Mouse (Mus musculus) heart, adult 2 months (tissue): ENCODE results near the gene Gm49403. TPM values are rescaled to one million over a fixed set of nuclear protein-coding genes. Genes with fewer than 3 reads are reported as not detected.
A peak's percentile ranks its signal among the peaks of the same experiment; 100 is the strongest.

Source experiments
- DNase-seq, 2 experiments: peaks; one replicate each; pipeline ENCODE4 v3.0.0; 2021
- H3K27ac ChIP-seq: fragments of 200-600 bp; 2 replicates; pipeline ENCODE4 v1.8.1; 2022
- H3K27me3 ChIP-seq: fragments of 200-500 bp; 2 replicates; pipeline ENCODE4 v1.6.1; 2012; ENCODE audit warnings: mild to moderate bottlenecking, low read length, inconsistent platforms, mixed read lengths; ENCODE audit not compliant: control insufficient read depth, insufficient read depth
- H3K36me3 ChIP-seq: fragments of 200-500 bp; 2 replicates; pipeline ENCODE4 v1.6.1; 2012; ENCODE audit warnings: low read length, inconsistent platforms; ENCODE audit not compliant: control insufficient read depth, insufficient read depth
- H3K4me1 ChIP-seq: fragments of 200-500 bp; 2 replicates; pipeline ENCODE4 v1.6.1; 2011; ENCODE audit warnings: low read length; ENCODE audit not compliant: control insufficient read depth, insufficient read depth
- H3K4me3 ChIP-seq: fragments of 200-600 bp; 2 replicates; pipeline ENCODE4 v1.8.1; 2022
- H3K79me2 ChIP-seq: fragments of 200-500 bp; replicated peaks from 2 replicates; pipeline ENCODE4 v1.6.1; 2012; ENCODE audit warnings: mild to moderate bottlenecking, inconsistent platforms, low read length, moderate library complexity, mixed read lengths; ENCODE audit not compliant: control insufficient read depth, insufficient read depth
- H3K9ac ChIP-seq: fragments of 200-500 bp; 2 replicates; pipeline ENCODE4 v1.6.1; 2012; ENCODE audit warnings: low read depth, mild to moderate bottlenecking, control low read depth, inconsistent platforms, low read length, mixed read lengths
- CTCF ChIP-seq: fragments of 200-600 bp; IDR thresholded peaks from 2 replicates; pipeline ENCODE4 v1.8.1; 2022; ENCODE audit warnings: antibody characterized with exemption, mild to moderate bottlenecking, moderate library complexity
- EP300 ChIP-seq: fragments of 200-500 bp; IDR thresholded peaks from 2 replicates; pipeline ENCODE4 v1.6.1; 2011; ENCODE audit warnings: low read depth, low read length, control low read depth; ENCODE audit not compliant: insufficient read depth
- POLR2A ChIP-seq: fragments of 200-500 bp; IDR thresholded peaks from 2 replicates; pipeline ENCODE4 v1.6.1; 2011; ENCODE audit warnings: mild to moderate bottlenecking, low read depth, low read length, control low read depth; ENCODE audit not compliant: insufficient read depth
- WGBS: fragments of 180-500 bp; shearing (Covaris S2); methylation state at CpG from one replicate; pipeline ENCODE4 v1.1.7; 2018; 5-methylcytosine and 5-hydroxymethylcytosine counted together
- intact Hi-C: fragments of 180-260 bp; cut with DNase I; formaldehyde crosslinking; loops from one replicate; pipeline ENCODE4 v1.15.1; 2025
- polyA plus RNA-seq: library from polyadenylated mRNA; depleted of rRNA; stranded (reverse); fragments of >200 nt; gene quantifications from 2 replicates; pipeline ENCODE4 v1.2.3, GENCODE M21; 2012
- total RNA-seq, 2 experiments: library from RNA; stranded (reverse); gene quantifications; 2 replicates each; pipeline ENCODE4 v1.2.3; 2021

Gene Gm49403
- total and polyA plus RNA-seq, 3 experiments, result not detected

- Histone ChIP-seq H3K36me3 (peaks cover 8% of the 10 kb centered on the region), H3K79me2 (0 out of 2 replicates have a peak, but pooled peaks cover 1% of the 10 kb centered on the region), H3K9ac (no peak overlapping the region), H3K4me1 (peaks cover 5% of the 10 kb centered on the region), H3K4me3 (no peak overlapping the region), H3K27ac (no peak overlapping the region), H3K27me3 (no peaks in the 10 kb centered on the region)
- TF ChIP-seq POLR2A (no peak), EP300 (no peak), CTCF (no peak)
- intact Hi-C loops, result no loop called here
- no peak for DNase-seq
- 87% methylated on average over 7 of the region's 7 CpGs for WGBS
These were observed 8.7 kb upstream of the Gm49403 start for GRCm38 (mm10) chr19:8875031-8875430.

DNA sequence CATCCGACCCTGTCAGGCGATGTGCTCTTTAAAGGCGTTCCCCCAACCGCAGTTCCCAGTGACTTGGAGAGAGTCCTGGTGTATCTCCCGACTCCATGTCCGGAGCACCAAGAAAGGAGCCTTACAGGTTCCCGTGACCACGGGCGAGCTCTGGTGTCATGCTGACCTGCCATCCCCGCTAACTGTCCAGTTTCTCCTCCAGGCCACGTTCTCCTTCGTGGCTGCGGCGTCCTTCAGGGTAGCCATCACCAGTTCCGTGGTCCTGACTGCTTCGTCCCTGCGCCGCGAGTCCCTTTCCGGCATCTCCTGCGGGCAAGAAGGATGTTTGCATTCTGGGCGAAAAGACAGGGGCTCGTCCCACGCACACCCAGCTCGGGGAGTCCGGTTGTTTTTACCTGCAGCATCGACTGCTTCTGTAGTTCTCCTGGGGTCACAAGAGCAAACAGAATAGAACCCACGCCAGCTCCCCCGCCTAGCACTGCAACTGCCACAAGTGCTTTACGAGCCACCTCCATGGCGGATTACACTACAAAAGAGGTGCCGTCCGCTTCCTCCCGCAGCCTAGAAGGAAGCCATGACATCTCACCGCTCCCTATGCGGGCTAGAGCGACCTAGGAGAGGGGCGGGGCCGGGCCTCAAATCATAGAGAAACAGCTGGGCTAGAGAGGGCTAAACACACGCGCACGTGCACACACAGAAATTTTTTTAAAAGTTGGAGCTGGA, 3.3 kb upstream of the Gm49403 start, which contains the start of gene Uqcc3:
Gene Uqcc3 (minus strand): TSS at position 613 of the 723 bp plus-strand sequence.
- Histone ChIP-seq H3K36me3 (peaks cover 6% of the 10 kb centered on the region), H3K79me2 (no peaks in the 10 kb centered on the region), H3K4me3 (peak within 1 kb of the TSS; percentile 78), H3K4me1 (peaks cover 4% of the 10 kb centered on the region), H3K27ac (peak within 1 kb of the TSS; percentile 85), H3K9ac (peak within 1 kb of the TSS; percentile 90), H3K27me3 (no peaks in the 10 kb centered on the region)
- intact Hi-C loops, result loop anchor here (1.0 kb wide), 1 partner anchor 9 kb away; the partner anchor contains the start of gene Ubxn1
- under 1% methylated on average over 42 of the region's 42 CpGs for WGBS
- DNase-seq, result peak; percentile 90 to 91
- TF ChIP-seq POLR2A, result peak; percentile 92
- TF ChIP-seq CTCF, result no peak
- peak; percentile 74; the same call in 1 of the 2 replicates for TF ChIP-seq EP300

DNA sequence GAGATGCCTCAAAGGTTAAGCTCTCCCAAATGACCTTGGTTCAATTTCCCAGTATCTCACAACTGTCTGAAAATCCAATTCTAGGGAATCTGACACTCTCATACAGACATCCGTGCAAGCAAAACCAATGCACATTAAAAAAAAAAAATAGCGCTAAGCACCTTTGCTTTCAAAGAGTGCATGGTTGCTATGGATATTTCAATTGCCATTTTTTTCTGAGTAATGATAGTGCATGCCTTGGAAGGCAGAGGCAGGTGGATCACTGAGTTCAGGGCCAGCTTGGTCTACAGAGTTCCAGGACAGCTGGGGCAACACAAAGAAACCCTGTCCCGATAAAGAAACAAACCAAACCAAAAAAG, 2.7 kb upstream of the Gm49403 start:
- peak overlapping the region; percentile 78 for H3K4me3 ChIP-seq
- 3% methylated on average over 3 of the region's 3 CpGs for WGBS
- H3K9ac ChIP-seq, result no peak overlapping the region
- DNase-seq, result no peak
- no peaks in the 10 kb centered on the region for H3K79me2 ChIP-seq
- intact Hi-C loops, result no loop called here
- no peak for TF ChIP-seq EP300
- TF ChIP-seq POLR2A, result no peak
- no peak for TF ChIP-seq CTCF
- H3K27ac ChIP-seq, result peak overlapping the region; percentile 85
- no peaks in the 10 kb centered on the region for H3K27me3 ChIP-seq
- H3K4me1 ChIP-seq, result peaks cover 4% of the 10 kb centered on the region
- peaks cover 6% of the 10 kb centered on the region for H3K36me3 ChIP-seq

GRCm38 (mm10) chr19:8886916-8887584, 3.3 kb downstream of the Gm49403 start:
- TF ChIP-seq EP300 (no peak), POLR2A (no peak), CTCF (no peak)
- no peaks in the 10 kb centered on the region for H3K27me3 ChIP-seq
- intact Hi-C loops, result no loop called here
- no peak for DNase-seq
- H3K4me3 ChIP-seq, result no peak overlapping the region
- no peaks in the 10 kb centered on the region; the same call in 1 of the 2 replicates for H3K36me3 ChIP-seq
- H3K27ac ChIP-seq, result no peak overlapping the region
- no peaks in the 10 kb centered on the region; the same call in 1 of the 2 replicates for H3K79me2 ChIP-seq
- WGBS, result 29% methylated on average over 1 of the region's 1 CpGs
- H3K4me1 ChIP-seq, result peaks cover 3% of the 10 kb centered on the region; the same call in 1 of the 2 replicates
- no peak overlapping the region for H3K9ac ChIP-seq

- no peak for TF ChIP-seq CTCF
- no peak for TF ChIP-seq EP300
- no peak for TF ChIP-seq POLR2A
- no peaks in the 10 kb centered on the region; the same call in 1 of the 2 replicates for H3K36me3 ChIP-seq
- WGBS, result 25% methylated on average over 19 of the region's 19 CpGs
- H3K4me3 ChIP-seq, result peak overlapping the region; percentile 73
- H3K27me3 ChIP-seq, result no peaks in the 10 kb centered on the region
- no peaks in the 10 kb centered on the region; the same call in 1 of the 2 replicates for H3K79me2 ChIP-seq
- peak overlapping the region; percentile 79 for H3K9ac ChIP-seq
- peak overlapping the region; percentile 85 for H3K27ac ChIP-seq
- intact Hi-C loops, result loop anchor here (2.0 kb wide), 1 partner anchor 17 kb away; the partner anchor contains the start of gene Ubxn1
- no peak for DNase-seq
- peaks cover 3% of the 10 kb centered on the region; the same call in 1 of the 2 replicates for H3K4me1 ChIP-seq
These were observed 4.1 kb downstream of the Gm49403 start for GRCm38 (mm10) chr19:8887585-8888463.
